Mouse (Mus musculus): ENCODE data around the gene Rs1.
"Not testable (repeated sequence)": the region's sequence is repeated elsewhere in the genome, so short reads cannot be mapped to it uniquely, and the experiment has no call there.

Rs1 gene

DNA sequence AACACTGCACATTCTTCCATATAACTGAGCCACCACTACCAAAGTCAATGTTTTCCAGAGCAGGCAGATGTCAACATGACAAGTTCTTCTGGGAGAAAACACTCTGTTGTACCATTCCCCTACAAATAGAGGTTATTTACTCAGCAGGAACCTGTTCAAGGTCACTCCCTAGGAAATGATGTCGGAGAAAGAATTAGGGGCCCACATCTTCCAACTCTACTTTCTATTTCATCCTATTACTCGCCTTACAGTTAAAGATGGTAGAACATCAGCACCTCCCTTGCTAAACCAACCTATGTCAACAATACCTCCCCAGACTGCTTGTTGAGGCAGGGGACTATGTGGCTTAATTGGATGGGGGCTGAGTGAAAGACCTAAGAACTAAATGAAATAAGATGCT is at the start of gene Rs1:
Rs1 (plus strand) TSS at position 301 of the 400 bp plus-strand sequence.
- no peak for DNase-seq (ENCODE audit: low spot score)

- no peak for DNase-seq (ENCODE audit: low spot score)
These were observed 32.2 kb upstream of the Rs1 start, which contains the start of gene Ppef1 for GRCm38 (mm10) chrX:160735650-160736049. TSS of gene Ppef1 (minus strand) at chrX:160735765.

DNA sequence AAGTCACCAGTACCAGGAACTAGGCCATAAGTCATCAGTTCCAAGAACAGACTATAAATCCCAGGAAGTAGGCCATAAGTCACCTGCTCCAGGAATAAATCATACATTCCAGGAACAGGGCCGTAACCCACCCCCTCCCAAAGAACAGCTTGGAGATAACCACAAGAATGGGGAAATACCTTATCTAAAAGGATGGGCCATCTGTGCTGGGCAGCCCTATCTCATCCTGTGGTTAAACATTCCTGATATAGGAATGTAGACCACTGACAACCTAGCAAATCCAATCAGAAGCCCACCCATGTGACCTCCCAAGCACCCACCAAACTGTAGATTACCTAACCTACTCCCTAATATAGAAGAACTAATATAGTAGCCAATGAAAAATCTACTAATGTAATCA is 22.4 kb upstream of the Rs1 start:
- DNase-seq (ENCODE audit: low spot score), result no peak

DNA sequence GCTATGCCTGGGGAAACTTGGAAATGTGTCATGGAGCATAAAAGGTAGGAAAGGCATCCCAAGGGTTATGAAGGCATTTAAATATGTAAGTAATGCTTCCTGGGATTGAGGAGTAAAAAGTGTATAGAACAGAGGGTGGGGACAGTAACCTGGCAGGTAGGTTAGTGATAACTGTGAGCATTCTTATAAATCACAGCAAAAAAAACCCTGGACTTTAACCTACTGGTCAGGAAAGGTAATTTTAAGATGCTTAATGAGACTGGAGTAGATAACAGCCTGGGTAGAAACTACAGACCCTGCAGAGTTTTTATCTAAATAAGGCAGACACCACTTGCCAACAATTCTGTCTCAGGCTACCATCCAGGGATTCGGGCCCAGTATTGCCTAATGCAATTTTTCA is 19.2 kb upstream of the Rs1 start:
- no peak for DNase-seq (ENCODE audit: low spot score)

- DNase-seq (ENCODE audit: low spot score), result no peak
These were observed 17.0 kb upstream of the Rs1 start for GRCm38 (mm10) chrX:160750808-160751207.

DNA sequence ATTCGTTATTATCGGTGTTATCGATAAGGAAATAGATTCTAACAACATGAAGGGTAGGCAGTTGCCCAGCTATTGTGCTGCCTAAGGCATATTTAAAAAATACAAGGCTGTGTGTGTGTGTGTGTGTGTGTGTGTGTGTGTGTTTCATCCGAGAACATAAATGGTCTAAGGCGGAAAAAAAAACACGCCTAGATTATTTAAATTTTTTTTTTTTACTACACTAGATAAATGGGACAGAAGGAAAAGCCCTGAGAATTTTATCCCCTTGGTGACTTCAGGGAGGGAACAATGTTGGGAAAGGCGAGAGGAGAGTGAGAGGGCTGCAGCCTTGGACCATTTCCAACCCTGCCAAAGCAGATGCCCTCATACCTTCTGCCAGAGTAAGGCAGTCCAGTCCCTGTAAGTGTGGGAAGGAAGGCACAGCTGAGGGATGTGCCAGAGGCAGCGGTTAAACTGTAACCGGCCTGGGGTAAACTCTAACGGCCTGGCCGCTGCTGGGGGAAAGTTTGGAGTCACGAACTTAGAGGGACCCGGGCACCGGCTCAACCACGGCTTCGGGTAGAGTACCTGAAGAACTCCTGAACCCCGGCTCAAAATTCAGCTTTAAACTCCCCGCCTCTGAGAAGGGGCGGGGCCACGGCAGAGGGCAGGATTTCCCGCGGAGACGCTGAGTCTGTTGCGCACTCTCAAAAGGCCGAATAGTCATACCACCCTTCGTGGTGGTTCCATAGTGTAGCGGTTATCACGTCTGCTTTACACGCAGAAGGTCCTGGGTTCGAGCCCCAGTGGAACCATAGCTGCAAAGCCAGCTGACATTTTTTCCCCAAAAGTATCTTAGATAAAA is 2.2 kb upstream of the Rs1 start:
- DNase-seq (ENCODE audit: low spot score), result peak; percentile 90

DNA sequence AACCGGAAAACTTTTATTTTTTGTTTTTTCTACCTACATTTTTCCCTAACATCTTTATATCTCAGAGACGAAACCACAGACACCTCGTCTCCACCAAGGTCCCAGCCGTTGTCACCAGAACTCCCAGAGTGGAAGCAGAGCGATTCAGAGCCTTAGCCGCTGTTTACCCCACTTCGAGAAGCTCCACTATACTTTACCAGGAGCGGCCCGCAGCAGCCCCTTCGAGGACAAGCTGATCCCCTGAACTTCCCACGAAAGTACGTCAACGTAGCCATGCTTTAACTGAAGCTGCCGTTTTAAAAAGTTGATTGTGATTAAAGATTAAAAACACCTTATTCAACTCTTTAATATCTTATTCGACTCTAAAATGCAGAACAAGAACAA is 1.6 kb upstream of the Rs1 start:
- no peak for DNase-seq (ENCODE audit: low spot score)

DNA sequence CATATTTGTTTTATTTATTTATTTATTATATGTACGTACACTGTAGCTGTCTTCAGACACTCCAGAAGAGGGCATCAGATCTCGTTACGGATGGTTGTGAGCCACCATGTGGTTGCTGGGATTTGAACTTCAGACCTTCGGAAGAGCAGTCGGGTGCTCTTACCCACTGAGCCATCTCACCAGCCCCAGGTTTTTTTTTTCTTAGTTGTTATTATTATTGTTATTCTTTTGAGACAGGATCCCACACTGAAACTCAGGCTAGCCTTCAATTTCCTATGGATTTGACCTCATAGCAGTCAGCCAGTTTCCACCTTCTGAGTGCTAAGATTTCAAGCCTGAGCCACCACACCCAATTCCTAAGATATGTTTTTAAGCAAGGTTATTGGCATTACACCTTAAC is 1.8 kb downstream of the Rs1 start:
- DNase-seq (ENCODE audit: low spot score), result not testable (repeated sequence)

GRCm38 (mm10) chrX:160773033-160773432 is 5.2 kb downstream of the Rs1 start:
- DNase-seq (ENCODE audit: low spot score), result no peak

DNA sequence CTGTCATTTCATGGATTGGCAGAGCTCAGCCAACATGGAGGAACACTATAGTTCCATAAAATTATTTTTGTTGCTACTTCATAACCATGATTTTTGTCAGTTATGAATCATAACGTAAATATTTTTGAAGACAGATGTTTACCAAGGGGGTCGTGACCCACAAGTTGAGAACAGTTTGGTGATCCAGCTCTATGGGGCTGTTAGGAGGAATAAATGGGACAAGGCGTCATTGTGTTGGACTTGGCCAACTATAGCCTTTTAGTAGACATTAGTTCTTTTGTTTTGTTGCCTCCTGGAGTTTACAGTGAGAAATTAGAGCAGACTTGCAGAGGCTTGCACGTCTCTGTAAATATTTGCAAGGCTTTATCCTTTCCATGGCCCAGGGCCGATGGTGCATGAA is 14.5 kb downstream of the Rs1 start:
- peak; percentile 2 for DNase-seq (ENCODE audit: low spot score)

GRCm38 (mm10) chrX:160794920-160795319 is 27.1 kb downstream of the Rs1 start:
- no peak for DNase-seq (ENCODE audit: low spot score)

DNA sequence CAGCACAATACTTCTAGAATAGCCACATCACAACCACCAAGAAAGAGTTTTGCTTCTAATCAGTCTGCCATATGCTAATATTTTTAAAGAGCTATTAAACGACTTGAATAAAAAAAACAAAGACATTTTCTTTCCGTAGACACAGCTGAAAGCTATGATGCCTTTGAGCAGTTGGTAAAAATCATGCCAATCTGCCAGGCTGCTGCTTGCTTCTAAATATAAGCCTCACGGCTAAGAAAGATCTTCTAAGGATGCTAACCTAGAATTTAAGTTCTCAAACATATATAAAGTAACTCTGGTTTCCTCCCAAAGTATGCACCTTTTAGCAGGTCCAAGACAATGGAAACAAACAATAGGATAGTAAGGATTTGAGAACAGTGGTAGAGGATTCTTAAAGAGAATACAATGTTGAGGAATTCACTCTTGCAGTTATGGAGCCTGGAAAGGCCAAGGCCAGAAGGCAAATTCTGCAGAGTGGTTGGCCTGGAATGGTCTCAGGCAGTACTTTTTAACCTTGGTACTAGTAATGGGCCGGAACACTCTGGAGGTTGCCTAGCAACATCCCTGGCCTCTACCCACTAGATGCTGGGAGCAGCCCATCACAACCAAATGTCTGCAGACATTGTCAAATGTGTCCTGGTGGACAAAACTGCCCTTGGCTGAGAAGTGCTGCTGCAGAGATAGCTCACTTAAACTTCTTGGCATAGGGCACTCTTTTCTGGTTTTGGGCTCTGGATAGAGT is 36.8 kb downstream of the Rs1 start:
- DNase-seq (ENCODE audit: low spot score), result no peak

DNA sequence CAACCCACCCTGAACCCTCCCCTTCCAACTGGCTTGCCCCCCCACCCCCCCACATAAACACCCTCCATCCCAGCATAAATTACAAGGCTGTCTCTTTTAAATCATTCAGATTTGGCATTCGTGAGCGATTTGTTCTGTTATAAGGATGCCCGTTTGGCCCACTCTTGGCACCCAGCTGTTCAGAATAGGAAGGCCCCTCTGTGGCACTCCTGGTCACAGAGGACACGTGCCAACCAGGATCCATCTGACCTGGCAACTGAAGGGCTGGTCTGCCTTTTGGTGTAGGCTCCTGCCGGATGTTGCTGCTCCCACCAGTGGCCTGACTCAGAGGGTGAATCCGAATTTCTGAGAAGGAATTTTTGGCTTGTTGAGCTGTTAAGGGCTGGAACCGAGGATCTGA is 40.4 kb downstream of the Rs1 start:
- DNase-seq (ENCODE audit: low spot score), result no peak

Measured in urinary bladder, postnatal 14 days (tissue).